Mouse (Mus musculus): ENCODE results near the gene Prox1. TPM values are rescaled to one million over a fixed set of nuclear protein-coding genes. Genes with fewer than 3 reads are reported as not detected.

The Prox1 gene
- polyA plus RNA-seq, 1 experiment from 2014 or later, result 3.0 TPM

- Histone ChIP-seq H3K27ac (replicated peaks) (no peak overlapping the region), H3K4me3 (no peak overlapping the region), H3K36me3 (replicated peaks) (no peaks in the 10 kb centered on the region), H3K4me1 (peaks cover 10% of the 10 kb centered on the region), H3K27me3 (replicated peaks; ENCODE audit: low read depth, poor library complexity, severe bottlenecking) (peaks cover 12% of the 10 kb centered on the region), H3K9me3 (no peaks in the 10 kb centered on the region)
- 70% methylated on average over 2 of the region's 2 CpGs for WGBS
- DNase-seq (ENCODE audit: low spot score), result no peak
Measured at GRCm38 (mm10) chr1:190155021-190155420, 15.5 kb downstream of the Prox1 start.

GRCm38 (mm10) chr1:190154292-190154691 is 16.2 kb downstream of the Prox1 start:
- Histone ChIP-seq H3K27me3 (replicated peaks; ENCODE audit: low read depth, poor library complexity, severe bottlenecking) (peaks cover 19% of the 10 kb centered on the region), H3K36me3 (replicated peaks) (no peaks in the 10 kb centered on the region), H3K9me3 (no peaks in the 10 kb centered on the region), H3K4me3 (no peak overlapping the region), H3K27ac (replicated peaks) (no peak overlapping the region), H3K4me1 (peaks cover 14% of the 10 kb centered on the region)
- DNase-seq (ENCODE audit: low spot score), result no peak
- WGBS, result 62% methylated on average over 7 of the region's 7 CpGs

DNA sequence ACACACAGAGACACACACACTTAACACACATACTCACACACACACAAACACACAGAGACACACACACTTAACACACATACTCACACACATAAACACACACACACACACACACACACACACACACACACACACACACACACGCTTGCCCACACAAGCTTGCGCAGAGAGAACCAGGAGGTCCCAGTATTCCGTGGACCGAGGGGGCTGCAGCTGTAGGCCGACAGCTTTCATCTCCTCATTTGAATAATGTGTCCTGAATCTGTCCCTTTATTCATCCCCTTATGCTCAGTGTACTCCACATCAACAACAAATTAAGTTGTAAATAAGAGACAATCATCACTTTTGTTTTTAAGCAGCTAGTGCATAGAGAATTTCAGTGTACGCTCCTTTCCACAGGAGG is 17.9 kb downstream of the Prox1 start:
- WGBS, result 90% methylated on average over 6 of the region's 6 CpGs
- Histone ChIP-seq H3K4me1 (peaks cover 29% of the 10 kb centered on the region), H3K27me3 (replicated peaks; ENCODE audit: low read depth, poor library complexity, severe bottlenecking) (peaks cover 29% of the 10 kb centered on the region), H3K9me3 (no peaks in the 10 kb centered on the region), H3K27ac (replicated peaks) (no peak overlapping the region), H3K4me3 (no peak overlapping the region), H3K36me3 (replicated peaks) (no peaks in the 10 kb centered on the region)
- DNase-seq (ENCODE audit: low spot score), result no peak

DNA sequence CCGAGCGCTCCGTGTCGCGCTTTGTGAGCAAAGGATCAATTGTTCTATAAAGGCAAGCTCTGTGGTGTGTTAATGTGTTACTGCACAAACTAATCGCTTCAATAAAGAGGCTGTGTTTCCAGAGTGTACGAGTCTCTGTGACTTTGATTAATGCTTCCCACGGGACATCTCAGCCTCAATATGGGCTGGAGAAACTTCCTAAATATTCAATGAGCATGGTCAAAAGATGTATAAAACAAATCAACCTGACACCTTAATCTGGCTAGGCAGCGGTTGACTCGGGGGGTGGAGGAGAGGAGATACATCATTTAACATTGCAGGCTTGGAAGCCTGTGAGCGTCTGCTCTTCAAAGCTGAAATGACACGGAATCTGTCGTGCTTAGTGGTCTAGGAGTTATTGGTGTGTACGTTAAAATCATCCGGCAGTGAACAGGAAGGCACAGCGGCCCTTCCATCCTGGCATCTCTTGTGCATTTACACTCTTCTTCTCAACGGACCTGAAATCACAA is 21.2 kb downstream of the Prox1 start:
- H3K36me3 ChIP-seq (replicated peaks), result no peaks in the 10 kb centered on the region
- H3K27me3 ChIP-seq (replicated peaks; ENCODE audit: low read depth, poor library complexity, severe bottlenecking), result peaks cover 41% of the 10 kb centered on the region
- no peaks in the 10 kb centered on the region for H3K9me3 ChIP-seq
- DNase-seq (ENCODE audit: low spot score), result no peak
- H3K4me1 ChIP-seq, result peaks cover 21% of the 10 kb centered on the region
- WGBS, result 48% methylated on average over 17 of the region's 17 CpGs
- 0 out of 2 replicates have a peak overlapping the region, but pooled peaks have one; percentile 16 for H3K4me3 ChIP-seq
- H3K27ac ChIP-seq (replicated peaks), result no peak overlapping the region

DNA sequence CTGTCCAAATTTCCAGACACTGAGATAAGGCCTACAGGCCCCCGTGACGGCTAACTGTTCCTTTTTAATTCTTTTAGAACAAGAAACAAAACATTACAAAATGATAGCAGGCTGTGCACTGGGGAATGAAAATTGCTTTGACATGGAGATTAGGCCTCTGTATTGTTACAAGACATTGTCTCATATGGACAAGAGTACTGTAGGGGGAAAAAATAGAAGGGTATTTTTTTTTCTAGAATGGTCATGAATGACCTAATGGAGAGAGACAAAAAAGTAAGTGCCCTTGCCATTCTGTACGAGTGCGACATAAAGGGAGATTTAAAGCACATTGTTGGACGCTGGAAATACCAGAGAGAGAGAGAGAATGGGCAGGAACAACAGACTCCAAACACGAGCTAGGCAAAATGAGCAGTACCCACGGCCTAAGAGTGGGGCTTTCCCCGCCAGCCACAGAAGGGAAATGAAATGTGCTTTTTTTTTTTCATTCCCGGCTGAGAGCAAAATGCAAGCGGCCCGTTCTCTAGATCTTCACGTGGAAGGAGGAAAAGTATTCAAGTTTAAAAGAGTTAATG is 21.8 kb downstream of the Prox1 start:
- 31% methylated on average over 12 of the region's 12 CpGs for whole genome bisulfite sequencing
- Histone ChIP-seq H3K27ac (replicated peaks) (no peak overlapping the region), H3K4me3 (0 out of 2 replicates have a peak overlapping the region, but pooled peaks have one; percentile 16), H3K36me3 (replicated peaks) (no peaks in the 10 kb centered on the region), H3K9me3 (no peaks in the 10 kb centered on the region), H3K27me3 (replicated peaks; ENCODE audit: low read depth, poor library complexity, severe bottlenecking) (peaks cover 41% of the 10 kb centered on the region), H3K4me1 (peaks cover 21% of the 10 kb centered on the region)
- no peak for DNase-seq (ENCODE audit: low spot score)

DNA sequence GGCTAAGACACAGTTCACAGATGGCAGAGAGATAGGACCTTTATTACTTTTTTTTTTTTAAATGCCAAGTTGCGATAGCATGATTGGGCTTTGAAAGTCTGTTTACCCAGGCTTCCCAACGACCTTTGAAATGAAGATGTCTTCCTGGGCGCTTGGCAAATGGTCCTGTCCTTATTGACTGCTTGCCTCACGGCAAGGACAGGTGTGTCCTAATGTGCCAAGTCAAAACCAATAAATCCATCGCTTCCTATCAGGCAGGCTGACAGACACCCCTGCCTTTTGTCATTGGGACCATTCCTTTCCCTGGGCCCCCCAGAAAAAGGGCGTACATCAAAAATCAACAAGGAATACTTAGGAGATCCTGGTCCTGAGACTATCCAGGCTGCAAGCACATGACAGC is 22.7 kb downstream of the Prox1 start:
- Histone ChIP-seq H3K4me3 (no peak overlapping the region), H3K9me3 (no peaks in the 10 kb centered on the region), H3K36me3 (replicated peaks) (no peaks in the 10 kb centered on the region), H3K27me3 (replicated peaks; ENCODE audit: low read depth, poor library complexity, severe bottlenecking) (peaks cover 42% of the 10 kb centered on the region), H3K4me1 (peaks cover 23% of the 10 kb centered on the region), H3K27ac (replicated peaks) (no peak overlapping the region)
- DNase-seq (ENCODE audit: low spot score), result no peak
- 84% methylated on average over 6 of the region's 6 CpGs for WGBS

GRCm38 (mm10) chr1:190144416-190144815 is 26.1 kb downstream of the Prox1 start:
- Histone ChIP-seq H3K27me3 (replicated peaks; ENCODE audit: low read depth, poor library complexity, severe bottlenecking) (peaks cover 44% of the 10 kb centered on the region), H3K4me1 (peaks cover 42% of the 10 kb centered on the region), H3K4me3 (no peak overlapping the region), H3K36me3 (replicated peaks) (no peaks in the 10 kb centered on the region), H3K9me3 (no peaks in the 10 kb centered on the region), H3K27ac (replicated peaks) (no peak overlapping the region)
- DNase-seq (ENCODE audit: low spot score), result no peak

- Histone ChIP-seq H3K4me1 (peaks cover 37% of the 10 kb centered on the region), H3K27me3 (replicated peaks; ENCODE audit: low read depth, poor library complexity, severe bottlenecking) (peaks cover 38% of the 10 kb centered on the region), H3K9me3 (no peaks in the 10 kb centered on the region), H3K27ac (replicated peaks) (no peak overlapping the region), H3K36me3 (replicated peaks) (no peaks in the 10 kb centered on the region), H3K4me3 (no peak overlapping the region)
- DNase-seq (ENCODE audit: low spot score), result no peak
- 92% methylated on average over 9 of the region's 9 CpGs for WGBS
Measured at GRCm38 (mm10) chr1:190143593-190143992, 26.9 kb downstream of the Prox1 start.

GRCm38 (mm10) chr1:190142584-190142983 is 27.9 kb downstream of the Prox1 start:
- H3K27ac ChIP-seq (replicated peaks), result no peak overlapping the region
- no peak for DNase-seq (ENCODE audit: low spot score)
- no peaks in the 10 kb centered on the region for H3K36me3 ChIP-seq (replicated peaks)
- H3K4me1 ChIP-seq, result peaks cover 29% of the 10 kb centered on the region
- peaks cover 33% of the 10 kb centered on the region for H3K27me3 ChIP-seq (replicated peaks; ENCODE audit: low read depth, poor library complexity, severe bottlenecking)
- H3K4me3 ChIP-seq, result no peak overlapping the region
- H3K9me3 ChIP-seq, result no peaks in the 10 kb centered on the region
- 36% methylated on average over 4 of the region's 4 CpGs for WGBS

DNA sequence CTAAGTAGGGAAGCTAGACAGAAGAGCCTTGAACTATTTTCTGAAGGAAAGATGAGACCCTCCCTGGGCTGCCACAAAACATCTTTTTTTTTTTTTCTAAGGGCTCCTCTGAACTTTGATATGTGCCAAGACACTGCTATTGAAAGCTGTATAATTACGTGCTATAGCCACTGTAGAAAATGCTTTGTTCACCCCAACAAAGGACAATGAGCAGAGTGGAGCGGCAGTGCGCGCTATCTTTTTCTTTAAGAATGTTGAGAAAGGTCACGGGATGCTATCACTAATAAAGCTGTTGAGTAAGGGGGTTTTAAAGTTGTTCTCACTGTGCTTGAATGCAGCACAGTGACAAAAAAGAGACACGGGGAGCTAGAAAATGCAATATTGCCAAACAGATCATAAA is 30.0 kb downstream of the Prox1 start:
- 56% methylated on average over 6 of the region's 6 CpGs for WGBS
- Histone ChIP-seq H3K4me3 (no peak overlapping the region), H3K4me1 (peaks cover 29% of the 10 kb centered on the region), H3K27ac (replicated peaks) (no peak overlapping the region; the same call in 1 of the 2 replicates), H3K36me3 (replicated peaks) (no peaks in the 10 kb centered on the region), H3K27me3 (replicated peaks; ENCODE audit: low read depth, poor library complexity, severe bottlenecking) (peaks cover 31% of the 10 kb centered on the region), H3K9me3 (no peaks in the 10 kb centered on the region)
- no peak for DNase-seq (ENCODE audit: low spot score)

DNA sequence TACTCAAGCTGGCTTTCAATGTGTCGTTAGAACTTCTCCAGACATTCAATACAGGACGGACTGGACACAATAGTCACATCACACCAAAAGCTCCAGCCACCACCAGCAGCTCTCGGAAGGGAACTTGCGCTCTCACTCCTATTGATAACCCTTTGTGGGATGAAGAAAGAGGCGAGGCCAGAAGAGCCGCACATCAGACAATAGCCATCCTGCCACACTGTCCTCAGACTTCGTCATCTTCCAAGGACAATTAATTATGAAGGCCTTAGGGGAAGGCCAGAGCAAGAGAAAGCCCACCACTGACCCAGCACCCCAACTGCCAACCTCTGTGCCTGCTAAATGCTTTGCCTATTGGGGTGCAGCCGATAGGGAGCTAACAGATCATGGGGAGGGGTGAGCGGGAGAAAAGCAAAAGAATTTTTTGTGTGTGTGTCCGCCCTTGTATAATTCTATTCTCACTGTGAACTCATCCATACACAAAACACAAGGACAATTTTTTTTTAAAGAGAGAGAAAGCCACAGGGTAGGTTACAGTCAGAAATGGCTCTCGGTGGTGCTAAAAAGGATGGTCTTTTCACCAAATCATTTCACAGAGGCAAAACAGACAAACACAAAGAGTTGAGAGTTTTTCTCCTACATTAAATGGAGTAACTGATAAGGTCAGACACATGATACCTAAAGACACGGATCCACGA is 30.7 kb downstream of the Prox1 start:
- no peak for DNase-seq (ENCODE audit: low spot score)
- Histone ChIP-seq H3K27ac (replicated peaks) (peak overlapping the region; percentile 57; the same call in 1 of the 2 replicates), H3K27me3 (replicated peaks; ENCODE audit: low read depth, poor library complexity, severe bottlenecking) (peaks cover 25% of the 10 kb centered on the region), H3K9me3 (no peaks in the 10 kb centered on the region), H3K4me1 (peaks cover 29% of the 10 kb centered on the region), H3K4me3 (no peak overlapping the region), H3K36me3 (replicated peaks) (no peaks in the 10 kb centered on the region)
- 60% methylated on average over 13 of the region's 13 CpGs for WGBS

DNA sequence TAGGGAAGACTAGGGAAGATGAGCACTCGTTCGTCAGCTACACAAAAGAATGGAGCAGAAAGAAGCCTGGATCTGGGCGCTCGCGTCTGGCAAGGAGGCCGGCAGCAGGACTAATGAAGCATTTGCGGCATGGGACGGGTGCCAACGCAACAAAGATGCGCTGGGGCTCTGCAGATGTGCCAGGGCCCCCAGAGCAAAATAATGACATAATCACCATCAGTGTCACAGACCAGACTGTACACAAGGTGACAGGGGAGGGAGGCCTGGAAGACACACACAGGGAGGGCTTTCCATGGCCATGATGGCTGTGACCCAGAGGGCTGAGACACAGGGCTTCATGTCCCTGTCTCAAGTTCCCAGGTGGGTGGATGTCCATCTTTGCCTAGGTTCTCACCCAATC is 32.6 kb downstream of the Prox1 start:
- peak overlapping the region; percentile 58; the same call in 1 of the 2 replicates for H3K27ac ChIP-seq (replicated peaks)
- DNase-seq (ENCODE audit: low spot score), result no peak
- H3K9me3 ChIP-seq, result no peaks in the 10 kb centered on the region
- peaks cover 31% of the 10 kb centered on the region for H3K4me1 ChIP-seq
- WGBS, result 93% methylated on average over 10 of the region's 10 CpGs
- no peaks in the 10 kb centered on the region; the same call in 1 of the 2 replicates for H3K36me3 ChIP-seq (replicated peaks)
- no peak overlapping the region for H3K4me3 ChIP-seq
- H3K27me3 ChIP-seq (replicated peaks; ENCODE audit: low read depth, poor library complexity, severe bottlenecking), result peaks cover 21% of the 10 kb centered on the region

DNA sequence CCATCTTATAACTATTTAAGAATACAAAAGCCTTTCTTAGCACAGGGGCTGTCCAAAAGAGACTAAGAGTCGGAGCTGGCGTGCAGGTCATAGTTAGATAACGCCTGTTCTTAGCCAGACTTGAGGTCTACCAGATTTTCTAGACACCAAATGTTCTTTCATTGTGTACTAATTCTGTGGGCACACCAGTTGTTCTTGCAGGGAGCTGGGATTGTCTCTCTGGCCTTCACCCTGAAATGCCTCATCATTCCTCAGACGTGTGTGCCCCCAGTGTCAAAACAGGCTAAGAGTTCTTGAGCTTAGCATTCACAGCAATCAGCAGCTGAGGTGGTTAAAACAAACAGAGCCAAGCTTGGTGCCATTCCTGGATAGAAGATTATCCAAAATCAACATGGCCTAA is 37.6 kb downstream of the Prox1 start:
- no peak overlapping the region for H3K27ac ChIP-seq (replicated peaks)
- H3K36me3 ChIP-seq (replicated peaks), result no peaks in the 10 kb centered on the region; the same call in 1 of the 2 replicates
- 69% methylated on average over 4 of the region's 4 CpGs for WGBS
- no peaks in the 10 kb centered on the region for H3K9me3 ChIP-seq
- H3K4me3 ChIP-seq, result no peak overlapping the region
- DNase-seq (ENCODE audit: low spot score), result no peak
- peaks cover 30% of the 10 kb centered on the region for H3K4me1 ChIP-seq
- H3K27me3 ChIP-seq (replicated peaks; ENCODE audit: low read depth, poor library complexity, severe bottlenecking), result peaks cover 18% of the 10 kb centered on the region; the same call in 1 of the 2 replicates

Data from embryonic facial prominence, embryonic 10.5 days (tissue).